Mouse (Mus musculus): ENCODE results near the gene Olfr186. TPM values are rescaled to one million over a fixed set of nuclear protein-coding genes. Genes with fewer than 3 reads are reported as not detected.
"Not testable (repeated sequence)": the region's sequence is repeated elsewhere in the genome, so short reads cannot be mapped to it uniquely, and the experiment has no call there.

Olfr186 gene
- polyA plus RNA-seq (2021) = not detected

GRCm38 (mm10) chr16:59030191-59030590, at the start of gene Olfr186:
Gene Olfr186 (minus strand): TSS chr16:59030291.
- TF ChIP-seq CTCF (IDR thresholded peaks at IDR 0.05) = no peak
- no peak for DNase-seq (ENCODE audit: low read depth, low spot score)
- POLR2A ChIA-PET = no interaction called here
- no peak for ATAC-seq
- H3K27me3 ChIP-seq = peaks cover 5% of the 10 kb centered on the region
- CTCF ChIA-PET = no interaction called here
- in situ Hi-C loops (cut with MboI; ENCODE audit: low pct_unique_long_range_greater_than_20kb) = no loop called here

- no peak for TF ChIP-seq CTCF (IDR thresholded peaks at IDR 0.05)
- no peak for ATAC-seq
- in situ Hi-C loops (cut with MboI; ENCODE audit: low pct_unique_long_range_greater_than_20kb) = no loop called here
- H3K27me3 ChIP-seq = no peaks in the 10 kb centered on the region
- no peak for DNase-seq (ENCODE audit: low read depth, low spot score)
- ChIA-PET CTCF (no interaction called here), POLR2A (no interaction called here)
These were observed 47.8 kb upstream of the Olfr186 start, which contains the start of gene Olfr190 for GRCm38 (mm10) chr16:59077905-59078304. Gene Olfr190 (minus strand): TSS chr16:59078005.

GRCm38 (mm10) chr16:59073520-59073919, 43.4 kb upstream of the Olfr186 start:
- POLR2A ChIA-PET = no interaction called here
- ATAC-seq = no peak
- in situ Hi-C loops (cut with MboI; ENCODE audit: low pct_unique_long_range_greater_than_20kb) = no loop called here

GRCm38 (mm10) chr16:59071755-59072154, 41.7 kb upstream of the Olfr186 start:
- no peak for TF ChIP-seq CTCF (IDR thresholded peaks at IDR 0.05)
- ATAC-seq (no peak), DNase-seq (ENCODE audit: low read depth, low spot score) (no peak)
- ChIA-PET POLR2A (interaction anchor here (0.6 kb wide), 1 partner anchor 17 kb away, joined by 3 read pairs; no protein-coding TSS in a partner anchor), CTCF (no interaction called here)
- in situ Hi-C loops (cut with MboI; ENCODE audit: low pct_unique_long_range_greater_than_20kb) = no loop called here
- no peaks in the 10 kb centered on the region for H3K27me3 ChIP-seq

More at GRCm38 (mm10) chr16:59073520-59073919, 43.4 kb upstream of the Olfr186 start:
- DNase-seq (ENCODE audit: low read depth, low spot score) = no peak
- H3K27me3 ChIP-seq = no peaks in the 10 kb centered on the region
- CTCF ChIA-PET = no interaction called here
- TF ChIP-seq CTCF (IDR thresholded peaks at IDR 0.05) = no peak

GRCm38 (mm10) chr16:59062411-59062810, 32.3 kb upstream of the Olfr186 start:
- ATAC-seq; CTCF ChIA-PET; H3K27me3 ChIP-seq; in situ Hi-C loops (cut with MboI; ENCODE audit: low pct_unique_long_range_greater_than_20kb); POLR2A ChIA-PET; DNase-seq (ENCODE audit: low read depth, low spot score): not testable (repeated sequence)

- ATAC-seq; DNase-seq (ENCODE audit: low read depth, low spot score); CTCF ChIA-PET; POLR2A ChIA-PET; in situ Hi-C loops (cut with MboI; ENCODE audit: low pct_unique_long_range_greater_than_20kb); H3K27me3 ChIP-seq: not testable (repeated sequence)
These were observed 19.2 kb upstream of the Olfr186 start for GRCm38 (mm10) chr16:59049286-59049685.

GRCm38 (mm10) chr16:59048860-59049259, 18.8 kb upstream of the Olfr186 start:
- DNase-seq (ENCODE audit: low read depth, low spot score) (no peak), ATAC-seq (no peak)
- H3K27me3 ChIP-seq = no peaks in the 10 kb centered on the region
- ChIA-PET POLR2A (no interaction called here), CTCF (no interaction called here)
- TF ChIP-seq CTCF (IDR thresholded peaks at IDR 0.05) = no peak
- in situ Hi-C loops (cut with MboI; ENCODE audit: low pct_unique_long_range_greater_than_20kb) = no loop called here

GRCm38 (mm10) chr16:59047579-59047978, 17.5 kb upstream of the Olfr186 start:
- POLR2A ChIA-PET = no interaction called here
- TF ChIP-seq CTCF (IDR thresholded peaks at IDR 0.05) = no peak
- no peaks in the 10 kb centered on the region for H3K27me3 ChIP-seq
- ATAC-seq (no peak), DNase-seq (ENCODE audit: low read depth, low spot score) (no peak)
- in situ Hi-C loops (cut with MboI; ENCODE audit: low pct_unique_long_range_greater_than_20kb) = no loop called here
- CTCF ChIA-PET = no interaction called here

- in situ Hi-C loops (cut with MboI; ENCODE audit: low pct_unique_long_range_greater_than_20kb) = no loop called here
- no peaks in the 10 kb centered on the region for H3K27me3 ChIP-seq
- no peak for DNase-seq (ENCODE audit: low read depth, low spot score)
- no peak for TF ChIP-seq CTCF (IDR thresholded peaks at IDR 0.05)
- ChIA-PET CTCF (no interaction called here), POLR2A (no interaction called here)
- ATAC-seq = no peak
These were observed 15.7 kb upstream of the Olfr186 start for GRCm38 (mm10) chr16:59045835-59046234.

- TF ChIP-seq CTCF (IDR thresholded peaks at IDR 0.05) = no peak
- in situ Hi-C loops (cut with MboI; ENCODE audit: low pct_unique_long_range_greater_than_20kb) = no loop called here
- ChIA-PET POLR2A (no interaction called here), CTCF (no interaction called here)
- DNase-seq (ENCODE audit: low read depth, low spot score) (no peak), ATAC-seq (no peak)
- no peaks in the 10 kb centered on the region for H3K27me3 ChIP-seq
These were observed 9.6 kb upstream of the Olfr186 start, which contains the start of gene Olfr187 for GRCm38 (mm10) chr16:59039710-59040109. Gene Olfr187 (minus strand): TSS chr16:59039767.

GRCm38 (mm10) chr16:59013357-59014018, 16.6 kb downstream of the Olfr186 start:
- in situ Hi-C loops (cut with MboI; ENCODE audit: low pct_unique_long_range_greater_than_20kb) = no loop called here
- ATAC-seq = no peak
- no peak for DNase-seq (ENCODE audit: low read depth, low spot score)
- no peak for TF ChIP-seq CTCF (IDR thresholded peaks at IDR 0.05)
- POLR2A ChIA-PET = no interaction called here
- H3K27me3 ChIP-seq = no peaks in the 10 kb centered on the region
- CTCF ChIA-PET = no interaction called here

- ATAC-seq (no peak), DNase-seq (ENCODE audit: low read depth, low spot score) (no peak)
- TF ChIP-seq CTCF (IDR thresholded peaks at IDR 0.05) = no peak
- no peaks in the 10 kb centered on the region for H3K27me3 ChIP-seq
- CTCF ChIA-PET = no interaction called here
- in situ Hi-C loops (cut with MboI; ENCODE audit: low pct_unique_long_range_greater_than_20kb) = no loop called here
- POLR2A ChIA-PET = no interaction called here
These were observed 22.9 kb downstream of the Olfr186 start for GRCm38 (mm10) chr16:59007146-59007545.
